Mouse (Mus musculus) C2C12 (cell line): Measurements from ENCODE around the gene Atn1.

ENCODE experiments used
- CTCF ChIP-seq: IDR thresholded peaks from one replicate; pipeline ENCODE4 v1.5.1; 2011; ENCODE audit not compliant: control insufficient read depth, insufficient read depth, insufficient read length
- MAX ChIP-seq: IDR thresholded peaks from one replicate; pipeline ENCODE4 v1.6.1; 2011; ENCODE audit warnings: mild to moderate bottlenecking, control low read depth
- USF1 ChIP-seq: IDR thresholded peaks from one replicate; pipeline ENCODE4 v1.6.1; 2011; ENCODE audit warnings: low read depth, mild to moderate bottlenecking, control low read depth, moderate library complexity

- TF ChIP-seq CTCF = no peak
- no peak for TF ChIP-seq MAX
- no peak for TF ChIP-seq USF1
Observed at GRCm38 (mm10) chr6:124779984-124780416, 23.7 kb upstream of the Atn1 start.
